Mouse (Mus musculus): ENCODE data around the gene Reln. TPM values are rescaled to one million over a fixed set of nuclear protein-coding genes. Genes with fewer than 3 reads are reported as not detected.

The Reln gene
- polyA plus RNA-seq, 1 experiment from 2014 or later = 40.1 TPM

DNA sequence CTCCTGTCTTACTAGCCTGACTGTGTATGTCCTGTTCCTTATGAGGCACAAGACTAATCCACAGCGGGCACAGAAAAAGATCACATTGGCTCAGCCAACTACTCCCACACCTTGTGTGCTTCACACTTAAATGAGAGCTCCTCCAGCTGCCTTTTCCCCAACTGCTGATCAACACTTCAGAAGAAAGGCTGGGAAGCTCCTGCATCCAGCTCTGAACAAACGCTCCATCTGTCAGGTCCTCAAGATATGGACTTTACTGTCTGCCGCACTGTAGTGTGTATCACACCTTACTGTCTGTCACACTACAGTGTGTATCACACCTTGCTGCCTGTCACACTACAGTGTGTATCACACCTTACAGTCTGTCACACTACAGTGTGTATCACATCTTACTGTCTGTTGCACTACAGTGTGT is 82.1 kb downstream of the Reln start:
- no peaks in the 10 kb centered on the region for H3K36me3 ChIP-seq
- no peak overlapping the region for H3K9ac ChIP-seq (replicated peaks)
- H3K4me1 ChIP-seq (replicated peaks) = peaks cover 11% of the 10 kb centered on the region; the same call in 1 of the 2 replicates
- no peak overlapping the region for H3K4me2 ChIP-seq (replicated peaks)
- H3K9me3 ChIP-seq = no peaks in the 10 kb centered on the region
- no peaks in the 10 kb centered on the region for H3K27me3 ChIP-seq
- H3K27ac ChIP-seq = no peak overlapping the region
- 94% methylated on average over 3 of the region's 3 CpGs for WGBS
- ATAC-seq = 0 out of 2 replicates have a peak, but pooled peaks have one; percentile 45
- no peak overlapping the region for H3K4me3 ChIP-seq (replicated peaks)

DNA sequence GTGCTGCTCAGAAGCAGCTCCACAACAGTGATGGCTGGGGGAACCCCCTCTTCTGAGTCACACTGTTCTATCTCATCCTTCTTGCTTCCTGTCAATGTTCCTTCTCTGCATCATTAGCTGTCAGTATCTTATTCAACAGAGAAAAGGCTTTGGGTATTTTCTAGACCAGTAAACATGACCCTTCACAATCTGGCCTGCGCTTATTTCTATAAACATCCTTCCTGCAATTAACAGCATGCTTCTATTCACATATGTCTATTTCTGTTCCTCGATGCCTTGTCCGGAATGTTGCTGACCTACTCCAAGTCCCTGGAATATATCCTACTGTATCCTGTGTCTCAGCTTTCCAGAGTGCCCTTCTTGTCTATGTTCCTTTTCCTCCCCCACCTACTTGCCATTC is 89.2 kb downstream of the Reln start:
- no peak overlapping the region for H3K4me3 ChIP-seq (replicated peaks)
- H3K27me3 ChIP-seq = no peaks in the 10 kb centered on the region
- no peak overlapping the region for H3K9ac ChIP-seq (replicated peaks)
- no peak for ATAC-seq
- H3K36me3 ChIP-seq = no peaks in the 10 kb centered on the region
- H3K4me1 ChIP-seq (replicated peaks) = peaks cover 4% of the 10 kb centered on the region
- no peak overlapping the region for H3K27ac ChIP-seq
- 97% methylated on average over 3 of the region's 3 CpGs for WGBS
- no peak overlapping the region for H3K4me2 ChIP-seq (replicated peaks)
- no peaks in the 10 kb centered on the region for H3K9me3 ChIP-seq

DNA sequence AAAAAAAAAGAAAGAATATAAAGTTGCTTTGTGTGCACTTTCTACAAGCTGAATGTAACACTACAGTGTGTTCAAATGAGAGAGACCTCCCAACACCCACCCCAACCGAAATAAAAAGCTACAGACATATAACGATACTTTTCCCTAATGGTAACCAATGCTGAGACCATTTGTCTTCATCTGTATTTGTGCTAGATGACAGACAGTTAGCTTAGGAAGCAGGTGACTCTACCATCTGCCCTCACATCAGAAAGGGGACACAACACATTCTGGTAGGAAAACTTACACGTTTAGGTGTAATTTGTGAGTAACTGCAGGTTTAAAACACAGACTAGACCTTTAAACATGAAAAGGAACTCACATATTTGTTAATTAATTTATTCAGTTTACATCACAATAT is 90.6 kb downstream of the Reln start:
- H3K4me1 ChIP-seq (replicated peaks) = peaks cover 10% of the 10 kb centered on the region
- WGBS = 84% methylated on average over 3 of the region's 3 CpGs
- no peak for ATAC-seq
- H3K27me3 ChIP-seq = no peaks in the 10 kb centered on the region
- H3K9ac ChIP-seq (replicated peaks) = no peak overlapping the region
- no peaks in the 10 kb centered on the region for H3K9me3 ChIP-seq
- H3K4me2 ChIP-seq (replicated peaks) = no peak overlapping the region
- H3K27ac ChIP-seq = no peak overlapping the region
- H3K4me3 ChIP-seq (replicated peaks) = no peak overlapping the region
- H3K36me3 ChIP-seq = no peaks in the 10 kb centered on the region

DNA sequence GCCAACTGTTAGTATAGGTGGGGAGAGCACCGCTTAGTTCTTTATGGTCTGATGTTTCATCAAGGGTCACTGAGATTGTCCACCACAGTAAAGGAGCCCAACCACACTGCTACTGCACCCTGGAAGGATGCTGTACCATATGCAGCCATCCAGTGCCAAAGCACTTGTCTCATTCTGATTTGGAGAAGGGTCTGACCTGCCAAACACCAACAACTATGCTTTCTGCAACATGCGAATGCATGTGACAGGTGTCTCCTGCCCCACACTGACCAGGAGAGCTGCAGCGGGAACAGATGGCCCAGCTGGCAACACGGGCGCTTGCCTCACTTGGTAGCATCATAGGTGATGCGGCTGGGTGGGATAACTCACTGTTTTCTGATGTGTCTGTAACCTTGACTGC is 91.2 kb downstream of the Reln start:
- no peaks in the 10 kb centered on the region for H3K36me3 ChIP-seq
- no peaks in the 10 kb centered on the region for H3K27me3 ChIP-seq
- 88% methylated on average over 6 of the region's 6 CpGs for WGBS
- no peak overlapping the region for H3K4me2 ChIP-seq (replicated peaks)
- H3K9ac ChIP-seq (replicated peaks) = no peak overlapping the region
- H3K9me3 ChIP-seq = no peaks in the 10 kb centered on the region
- H3K4me1 ChIP-seq (replicated peaks) = peaks cover 10% of the 10 kb centered on the region
- no peak for ATAC-seq
- H3K4me3 ChIP-seq (replicated peaks) = no peak overlapping the region
- H3K27ac ChIP-seq = no peak overlapping the region

DNA sequence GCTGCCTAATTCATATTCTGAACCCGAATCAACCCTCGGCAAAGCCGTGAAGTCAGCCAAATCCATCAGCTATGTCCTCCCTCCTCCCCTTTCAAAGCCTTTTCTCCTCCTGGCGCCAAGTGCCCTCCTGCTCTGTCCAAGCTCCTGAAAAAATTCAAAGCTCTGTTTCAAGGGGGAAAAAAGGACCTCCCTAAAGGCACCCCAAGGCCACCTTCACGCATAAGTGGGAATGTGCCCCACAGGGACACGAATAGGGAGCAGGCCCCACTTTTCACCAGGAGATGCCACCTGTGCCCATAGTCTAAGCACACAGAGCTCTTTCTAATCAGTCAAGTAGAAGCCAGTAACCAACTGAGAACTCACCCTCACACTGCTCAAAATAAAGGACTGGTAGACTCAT is 96.7 kb downstream of the Reln start:
- ATAC-seq = peak; percentile 55
- no peaks in the 10 kb centered on the region for H3K27me3 ChIP-seq
- no peaks in the 10 kb centered on the region for H3K36me3 ChIP-seq
- H3K4me1 ChIP-seq (replicated peaks) = peaks cover 15% of the 10 kb centered on the region
- no peak overlapping the region for H3K4me2 ChIP-seq (replicated peaks)
- H3K9ac ChIP-seq (replicated peaks) = no peak overlapping the region
- no peak overlapping the region for H3K27ac ChIP-seq
- no peaks in the 10 kb centered on the region for H3K9me3 ChIP-seq
- WGBS = 44% methylated on average over 6 of the region's 6 CpGs
- no peak overlapping the region for H3K4me3 ChIP-seq (replicated peaks)

DNA sequence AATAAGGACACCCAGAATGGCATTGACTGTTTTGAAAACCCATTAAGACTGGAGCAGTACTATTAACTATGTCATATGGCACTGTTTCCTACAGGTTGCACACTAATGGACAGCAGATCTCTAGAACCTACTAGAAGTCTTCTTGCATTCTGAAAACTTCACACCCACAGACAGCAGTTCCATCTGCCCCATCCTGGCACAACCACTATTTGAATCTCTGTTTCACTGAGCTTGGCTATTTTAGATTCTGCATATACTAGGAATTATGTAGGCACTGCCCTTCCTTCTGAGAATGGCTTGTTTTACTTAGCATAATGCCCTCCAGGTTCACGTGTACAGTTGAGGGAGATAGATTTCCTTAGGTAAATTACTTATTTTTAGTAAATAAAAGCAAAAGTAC is 99.4 kb downstream of the Reln start:
- Histone ChIP-seq H3K27ac (no peak overlapping the region), H3K27me3 (no peaks in the 10 kb centered on the region), H3K4me3 (replicated peaks) (no peak overlapping the region), H3K4me2 (replicated peaks) (no peak overlapping the region), H3K4me1 (replicated peaks) (peaks cover 9% of the 10 kb centered on the region; the same call in 1 of the 2 replicates), H3K9me3 (no peaks in the 10 kb centered on the region), H3K36me3 (no peaks in the 10 kb centered on the region), H3K9ac (replicated peaks) (no peak overlapping the region)
- no peak for ATAC-seq
- 93% methylated on average over 1 of the region's 1 CpGs for WGBS

DNA sequence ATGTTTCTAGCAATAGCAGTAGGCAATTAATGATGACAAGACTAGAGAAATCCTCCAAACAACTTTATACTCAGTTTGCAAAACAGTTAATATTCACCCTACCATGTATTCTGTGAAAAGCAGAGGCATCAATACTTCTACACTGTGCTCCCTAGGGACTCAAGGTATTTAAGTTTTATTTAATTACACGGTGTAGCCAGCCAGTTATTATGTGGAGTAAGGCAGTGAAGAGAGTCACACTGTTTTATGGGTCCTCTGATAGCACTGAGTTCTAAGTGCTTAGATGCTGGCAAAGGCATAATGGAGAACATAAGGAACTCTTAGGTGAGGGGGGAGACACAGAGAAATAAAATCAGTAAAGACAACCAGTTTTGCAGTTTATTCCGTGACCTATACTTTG is 101.0 kb downstream of the Reln start:
- H3K4me3 ChIP-seq (replicated peaks) = no peak overlapping the region
- no peak for ATAC-seq
- no peak overlapping the region for H3K9ac ChIP-seq (replicated peaks)
- H3K27me3 ChIP-seq = no peaks in the 10 kb centered on the region
- H3K27ac ChIP-seq = no peak overlapping the region
- no peaks in the 10 kb centered on the region for H3K9me3 ChIP-seq
- 83% methylated on average over 2 of the region's 2 CpGs for WGBS
- no peak overlapping the region for H3K4me2 ChIP-seq (replicated peaks)
- peaks cover 6% of the 10 kb centered on the region; the same call in 1 of the 2 replicates for H3K4me1 ChIP-seq (replicated peaks)
- H3K36me3 ChIP-seq = no peaks in the 10 kb centered on the region

DNA sequence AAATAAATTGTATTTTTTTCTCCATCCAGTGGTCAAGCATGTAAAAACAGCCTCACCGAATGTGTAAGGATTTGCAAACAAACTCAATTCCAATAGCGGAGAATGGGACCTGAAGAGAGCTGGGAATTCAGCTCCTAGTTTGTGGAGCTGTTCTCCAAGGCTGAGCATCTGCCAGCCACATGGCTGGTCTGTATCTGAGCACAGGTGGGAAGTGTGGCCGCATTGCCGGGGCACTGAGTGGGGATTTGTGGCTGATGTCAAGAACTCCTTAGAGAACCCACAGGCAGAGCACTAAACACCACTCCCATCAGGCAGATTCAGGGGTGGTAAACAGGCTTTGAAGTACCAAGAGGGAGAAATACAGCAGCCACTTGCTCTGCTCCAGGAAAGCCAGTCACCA is 102.9 kb downstream of the Reln start:
- Histone ChIP-seq H3K4me1 (replicated peaks) (no peaks in the 10 kb centered on the region), H3K9me3 (no peaks in the 10 kb centered on the region), H3K27me3 (no peaks in the 10 kb centered on the region), H3K9ac (replicated peaks) (no peak overlapping the region), H3K27ac (no peak overlapping the region), H3K4me3 (replicated peaks) (no peak overlapping the region), H3K4me2 (replicated peaks) (no peak overlapping the region), H3K36me3 (no peaks in the 10 kb centered on the region)
- WGBS = 83% methylated on average over 4 of the region's 4 CpGs
- ATAC-seq = no peak

DNA sequence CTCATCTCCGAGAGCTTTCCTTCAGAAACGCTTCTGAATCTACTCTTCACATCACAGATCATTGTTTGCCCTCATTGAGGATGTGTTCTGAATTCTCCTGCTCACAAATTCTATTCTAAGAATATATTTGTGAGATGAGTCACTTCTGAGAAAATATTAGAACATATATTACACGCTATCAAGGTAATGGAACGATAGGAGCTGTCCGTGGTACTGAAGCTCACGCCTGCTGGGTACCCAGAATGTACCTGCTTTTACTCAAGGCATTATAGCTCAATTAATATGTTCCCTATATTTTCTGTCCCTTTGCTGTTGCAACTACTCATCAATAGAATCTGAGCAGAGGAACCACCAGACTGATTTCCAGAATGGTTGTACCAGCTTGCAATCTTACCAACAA is 107.7 kb downstream of the Reln start:
- H3K9me3 ChIP-seq = no peaks in the 10 kb centered on the region
- no peak overlapping the region for H3K4me2 ChIP-seq (replicated peaks)
- H3K4me3 ChIP-seq (replicated peaks) = no peak overlapping the region
- H3K27me3 ChIP-seq = no peaks in the 10 kb centered on the region
- H3K27ac ChIP-seq = no peak overlapping the region
- 68% methylated on average over 6 of the region's 6 CpGs for WGBS
- no peaks in the 10 kb centered on the region for H3K36me3 ChIP-seq
- no peaks in the 10 kb centered on the region for H3K4me1 ChIP-seq (replicated peaks)
- no peak for ATAC-seq
- H3K9ac ChIP-seq (replicated peaks) = no peak overlapping the region

DNA sequence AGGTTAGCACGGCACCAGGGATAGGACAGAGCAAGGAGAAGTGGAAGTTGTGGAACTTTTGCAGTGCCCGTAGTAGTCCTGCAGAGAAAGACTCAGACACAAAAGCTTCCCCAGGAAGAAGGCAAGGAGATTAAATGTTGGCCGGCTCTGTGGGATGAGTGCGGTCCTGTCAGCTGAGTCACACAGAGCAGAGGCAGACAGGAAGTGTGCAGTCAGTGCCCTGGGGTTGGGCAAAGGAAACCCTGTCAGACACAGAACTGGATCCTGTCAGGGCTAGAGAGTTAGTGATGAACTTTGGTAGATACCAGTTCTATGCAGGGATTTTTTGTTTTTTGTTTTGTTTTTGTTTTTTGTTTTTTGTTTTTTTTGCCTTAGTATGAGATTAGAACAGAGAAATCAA is 120.0 kb downstream of the Reln start:
- 0 out of 2 replicates have a peak, but pooled peaks cover 3% of the 10 kb centered on the region for H3K4me1 ChIP-seq (replicated peaks)
- no peak overlapping the region for H3K9ac ChIP-seq (replicated peaks)
- ATAC-seq = no peak
- H3K36me3 ChIP-seq = no peaks in the 10 kb centered on the region
- no peak overlapping the region for H3K4me2 ChIP-seq (replicated peaks)
- H3K27me3 ChIP-seq = no peaks in the 10 kb centered on the region
- H3K4me3 ChIP-seq (replicated peaks) = no peak overlapping the region
- 67% methylated on average over 4 of the region's 4 CpGs for whole genome bisulfite sequencing
- no peaks in the 10 kb centered on the region for H3K9me3 ChIP-seq
- H3K27ac ChIP-seq = no peak overlapping the region

DNA sequence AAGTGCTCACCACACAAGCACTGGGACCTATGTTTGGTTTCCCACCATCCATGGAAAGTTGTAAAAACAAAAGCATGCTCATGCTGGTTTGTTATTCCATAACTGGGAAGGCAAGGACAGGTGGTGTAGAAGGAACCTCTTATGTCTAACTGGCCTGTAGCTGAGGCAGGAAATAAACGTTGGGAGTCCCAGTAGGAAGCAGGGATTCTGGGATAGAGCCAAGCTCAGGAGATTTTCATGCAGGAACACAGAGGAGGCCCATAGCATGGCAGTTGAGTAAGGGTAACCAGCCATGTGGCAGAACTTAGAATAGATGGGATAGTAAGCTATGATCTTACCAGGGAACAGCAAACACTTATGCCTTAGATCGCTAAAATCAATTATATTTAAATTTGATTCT is 120.6 kb downstream of the Reln start:
- WGBS = 89% methylated on average over 2 of the region's 2 CpGs
- Histone ChIP-seq H3K9me3 (no peaks in the 10 kb centered on the region), H3K27ac (no peak overlapping the region), H3K27me3 (no peaks in the 10 kb centered on the region), H3K4me3 (replicated peaks) (no peak overlapping the region), H3K36me3 (no peaks in the 10 kb centered on the region), H3K4me2 (replicated peaks) (no peak overlapping the region), H3K4me1 (replicated peaks) (0 out of 2 replicates have a peak, but pooled peaks cover 3% of the 10 kb centered on the region), H3K9ac (replicated peaks) (no peak overlapping the region)
- ATAC-seq = no peak

DNA sequence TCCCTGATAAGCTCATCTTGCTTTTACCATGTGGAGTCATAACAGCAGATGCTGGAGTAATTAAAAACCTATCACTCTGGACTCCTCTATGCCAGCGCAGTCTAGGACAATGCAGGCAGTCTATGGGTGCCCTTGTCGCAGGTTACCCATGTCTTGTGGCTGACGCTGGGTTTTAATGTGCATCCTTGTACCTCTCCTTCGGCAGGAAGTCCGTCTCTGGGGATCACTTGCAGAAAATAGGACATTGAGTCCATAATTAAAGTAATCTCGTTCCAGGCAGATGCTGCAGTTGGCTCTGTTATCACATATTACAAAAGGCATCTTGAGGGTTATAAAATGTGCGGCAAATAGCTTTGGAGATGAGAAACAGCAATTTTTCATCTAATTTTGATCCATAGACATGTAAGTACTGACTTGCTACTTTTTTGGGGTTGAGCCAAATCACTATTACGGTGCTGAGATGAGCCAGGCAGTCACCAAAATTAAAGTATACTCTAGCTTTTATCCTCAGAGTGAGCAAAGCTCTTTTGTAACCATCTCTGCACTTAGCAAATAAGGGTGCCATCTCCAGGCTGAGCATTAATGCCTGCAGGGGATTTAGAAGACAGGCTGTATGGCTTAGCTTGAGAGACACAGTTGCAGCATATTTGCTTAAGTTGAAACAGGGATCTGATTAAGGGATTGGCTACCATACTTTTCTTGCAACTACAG is 136.0 kb downstream of the Reln start:
- Histone ChIP-seq H3K9ac (replicated peaks) (no peak overlapping the region), H3K27ac (peak overlapping the region; percentile 61), H3K4me2 (replicated peaks) (peak overlapping the region; percentile 19; the same call in 1 of the 2 replicates)

DNA sequence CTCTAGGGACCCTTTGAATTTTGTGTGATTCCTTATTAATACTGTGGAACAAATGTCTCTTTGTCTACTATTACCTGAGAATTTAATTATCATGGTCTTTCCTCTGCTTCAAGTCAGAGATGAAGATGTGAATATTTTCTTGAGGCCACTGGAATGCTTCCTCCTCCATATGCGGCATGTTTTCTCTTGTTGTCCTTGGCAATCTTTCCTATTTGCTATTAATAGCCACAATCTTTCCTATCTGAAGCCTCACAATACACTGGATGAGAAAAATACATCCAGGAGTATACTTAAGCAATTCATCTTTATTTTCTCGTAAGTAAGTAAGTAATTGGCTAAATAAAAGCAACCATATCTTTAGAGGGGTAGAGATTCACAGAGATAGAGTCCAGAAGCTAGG is 146.6 kb downstream of the Reln start:
- Histone ChIP-seq H3K4me3 (replicated peaks) (no peak overlapping the region), H3K4me2 (replicated peaks) (no peak overlapping the region), H3K27me3 (no peaks in the 10 kb centered on the region), H3K9me3 (no peaks in the 10 kb centered on the region), H3K36me3 (no peaks in the 10 kb centered on the region), H3K9ac (replicated peaks) (no peak overlapping the region), H3K27ac (no peak overlapping the region), H3K4me1 (replicated peaks) (peaks cover 33% of the 10 kb centered on the region)
- ATAC-seq = no peak
- 88% methylated on average over 2 of the region's 2 CpGs for WGBS

More for the DNA sequence above, 136.0 kb downstream of the Reln start:
- H3K4me3 ChIP-seq (replicated peaks) = no peak overlapping the region
- 57% methylated on average over 8 of the region's 8 CpGs for WGBS
- ATAC-seq = peak; percentile 83
- peaks cover 9% of the 10 kb centered on the region for H3K4me1 ChIP-seq (replicated peaks)
- H3K9me3 ChIP-seq = no peaks in the 10 kb centered on the region
- H3K27me3 ChIP-seq = no peaks in the 10 kb centered on the region
- H3K36me3 ChIP-seq = no peaks in the 10 kb centered on the region

Data from midbrain, embryonic 13.5 days (tissue).